Mouse (Mus musculus): ENCODE data around the gene Tmem51. TPM values are rescaled to one million over a fixed set of nuclear protein-coding genes. Genes with fewer than 3 reads are reported as not detected.
"Not testable (repeated sequence)": the region's sequence is repeated elsewhere in the genome, so short reads cannot be mapped to it uniquely, and the experiment has no call there.

Gene Tmem51
- total RNA-seq, 2 experiments from 2014 or later = 3.5 to 4.4 TPM

DNA sequence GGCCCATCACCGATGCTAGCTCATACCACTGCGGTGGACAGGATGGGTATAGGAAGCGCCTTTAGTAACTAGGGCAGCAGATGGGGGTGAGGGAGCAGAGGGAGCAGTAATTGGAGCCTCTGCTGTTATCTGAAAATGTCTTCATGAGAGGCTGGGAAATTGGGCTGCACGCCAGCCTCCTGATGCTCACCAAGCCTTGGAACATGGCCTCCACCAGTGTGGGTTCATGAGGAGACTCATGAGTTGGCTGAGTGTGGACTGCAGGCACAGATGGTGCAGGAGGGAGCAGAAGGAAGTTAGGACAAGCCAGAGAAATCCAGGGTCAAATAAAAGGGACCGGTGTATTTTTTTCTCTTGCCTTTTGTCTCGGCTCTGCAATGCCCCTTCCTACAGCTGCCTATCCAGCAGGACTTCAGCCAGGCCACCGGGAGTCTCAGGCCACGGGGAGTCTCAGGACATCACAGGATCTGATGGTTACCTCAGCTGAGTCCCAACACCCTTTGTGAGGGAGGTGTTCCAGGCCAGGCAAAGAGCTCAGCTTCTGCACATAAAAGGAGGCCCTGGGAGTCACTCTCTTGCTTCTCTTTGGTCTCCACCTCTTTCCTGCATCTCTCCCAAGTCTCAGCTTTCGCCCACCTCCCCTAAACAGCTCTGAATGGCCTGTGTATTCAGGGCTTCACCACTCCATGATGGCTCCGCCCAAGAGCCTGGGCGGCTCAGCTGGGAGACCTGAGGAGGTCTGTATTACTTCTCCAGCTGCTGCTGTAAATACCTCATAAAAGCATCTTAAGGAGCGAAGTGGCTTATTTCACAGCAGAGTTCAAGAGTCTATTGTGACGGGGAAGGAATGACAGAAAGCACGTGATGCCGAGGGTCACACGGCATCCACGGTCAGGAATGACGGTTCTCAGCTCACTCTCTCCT, 23.4 kb downstream of the Tmem51 start:
- DNase-seq (ENCODE audit: low spot score in 2 of 2) = no peak

- DNase-seq (ENCODE audit: low spot score in 2 of 2) = no peak
Observed at GRCm38 (mm10) chr4:142059841-142060193, 24.3 kb downstream of the Tmem51 start.

- DNase-seq (ENCODE audit: low spot score in 2 of 2) = no peak
Observed at GRCm38 (mm10) chr4:142059113-142059840, 24.8 kb downstream of the Tmem51 start.

GRCm38 (mm10) chr4:142057529-142058216, 26.4 kb downstream of the Tmem51 start:
- no peak for DNase-seq (ENCODE audit: low spot score in 2 of 2)

DNA sequence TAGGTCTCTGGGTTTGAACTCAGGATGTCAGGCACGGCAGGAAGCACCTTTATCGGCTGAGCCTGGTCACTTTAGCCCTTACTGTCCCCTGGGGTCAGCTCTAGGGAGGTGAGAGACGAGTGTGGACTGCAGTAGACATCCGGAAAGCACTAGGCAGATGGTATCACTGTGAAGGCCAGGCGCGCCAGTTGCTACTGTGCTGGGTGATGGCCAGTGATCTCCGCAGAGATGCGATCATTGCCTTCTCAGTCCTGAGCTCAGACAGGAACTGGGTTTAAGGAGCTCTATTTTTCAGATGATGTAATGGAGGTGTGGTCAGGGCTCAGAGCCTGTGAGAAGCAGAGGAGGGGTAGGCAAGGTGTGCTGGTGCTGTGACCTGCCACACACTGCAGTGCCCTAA, 28.5 kb downstream of the Tmem51 start:
- no peak for DNase-seq (ENCODE audit: low spot score in 2 of 2)

GRCm38 (mm10) chr4:142054580-142054979, 29.5 kb downstream of the Tmem51 start:
- DNase-seq (ENCODE audit: low spot score in 2 of 2) = no peak

DNA sequence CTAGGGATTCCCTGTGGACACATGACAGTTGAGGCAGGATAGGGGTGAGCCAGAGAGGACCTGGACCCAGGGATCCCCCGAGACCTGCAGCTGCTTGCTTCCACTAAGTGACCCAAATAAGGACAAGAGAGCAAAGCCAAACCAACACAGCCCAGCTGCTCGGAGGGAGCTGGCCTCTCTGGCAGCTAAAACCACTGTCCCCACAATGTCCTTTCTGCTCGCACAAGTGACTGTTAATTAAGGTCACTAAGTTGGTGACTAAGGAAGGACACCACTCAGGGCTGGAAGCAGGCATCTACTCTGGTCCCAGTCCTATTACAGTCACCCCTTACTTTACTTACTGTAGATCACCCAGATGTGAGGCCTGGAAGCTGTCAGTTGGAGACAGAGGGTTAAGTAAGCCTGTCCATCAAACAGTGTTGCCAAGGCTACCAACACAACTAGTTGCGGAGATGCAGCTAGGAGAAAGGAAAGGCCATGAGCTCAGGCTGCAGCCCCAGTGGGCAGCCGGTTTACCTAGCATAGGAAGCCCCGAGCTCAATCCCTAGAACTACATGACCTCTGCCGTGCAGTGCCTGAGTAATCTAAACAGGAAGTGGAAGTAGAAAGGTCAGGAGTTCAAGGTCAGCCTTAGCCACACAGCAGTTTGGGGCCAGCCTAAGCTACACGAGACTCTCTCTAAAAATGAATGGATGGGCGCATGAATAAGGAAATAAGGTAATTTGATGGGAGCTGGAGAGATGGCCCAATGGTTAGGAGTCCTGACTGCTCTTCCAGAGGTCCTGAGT, 30.2 kb downstream of the Tmem51 start:
- DNase-seq (ENCODE audit: low spot score in 2 of 2) = no peak

- no peak for DNase-seq (ENCODE audit: low spot score in 2 of 2)
Observed at GRCm38 (mm10) chr4:142053261-142053660, 30.8 kb downstream of the Tmem51 start.

DNA sequence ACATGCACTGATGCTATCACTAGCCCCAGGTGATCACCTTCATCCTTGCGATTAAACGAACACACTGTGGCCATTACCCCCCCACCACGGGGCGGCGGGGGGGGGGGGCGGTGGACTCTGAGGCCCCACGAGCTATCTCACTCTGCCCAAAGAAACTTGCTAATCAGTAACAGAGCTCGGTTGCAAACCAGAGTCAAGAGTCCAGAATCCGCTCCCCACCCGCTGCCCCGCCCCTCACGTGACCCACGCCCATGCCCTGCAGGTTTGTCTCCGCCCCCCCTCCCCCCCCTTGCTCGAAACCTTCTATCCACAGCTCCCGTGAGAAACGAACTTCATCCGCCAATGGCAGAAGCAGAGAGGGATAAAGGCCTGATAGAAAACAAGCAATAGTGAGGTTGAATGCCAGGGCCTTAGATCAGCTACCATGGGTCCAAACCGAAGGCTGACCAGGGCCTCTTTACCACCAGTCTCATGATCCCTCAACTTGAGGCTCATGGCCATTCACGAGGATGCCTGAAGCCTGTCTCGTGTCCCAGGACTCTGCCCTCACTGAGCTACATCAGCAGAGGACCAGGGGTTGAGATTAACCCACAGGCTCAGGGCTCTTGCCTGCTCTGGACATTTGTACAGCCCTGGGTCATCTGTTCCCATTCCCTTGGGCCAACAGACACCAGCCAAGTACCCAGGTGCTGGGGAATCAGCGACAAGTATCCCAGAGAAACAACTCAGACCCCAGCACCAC, 31.5 kb downstream of the Tmem51 start:
- no peak for DNase-seq (ENCODE audit: low spot score in 2 of 2)

DNA sequence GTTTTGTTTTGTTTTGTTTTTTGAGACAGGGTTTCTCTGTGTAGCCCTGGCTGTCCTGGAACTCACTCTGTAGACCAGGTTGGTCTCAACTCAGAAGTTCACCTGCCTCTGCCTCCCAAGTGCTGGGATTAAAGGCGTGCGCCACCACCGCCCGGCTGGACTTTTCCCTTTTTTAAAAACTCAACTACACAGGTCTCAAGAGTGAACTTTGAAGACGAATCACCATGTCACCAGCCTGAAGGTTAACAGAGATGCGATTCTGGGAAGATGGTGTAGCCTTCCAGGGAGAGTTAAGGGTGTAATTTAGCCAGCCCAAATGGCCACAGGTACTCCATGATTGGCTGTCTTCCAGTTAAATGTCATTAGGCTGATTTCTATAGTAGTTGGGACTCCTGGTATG, 32.2 kb downstream of the Tmem51 start:
- not testable (repeated sequence) for DNase-seq (ENCODE audit: low spot score in 2 of 2)

DNA sequence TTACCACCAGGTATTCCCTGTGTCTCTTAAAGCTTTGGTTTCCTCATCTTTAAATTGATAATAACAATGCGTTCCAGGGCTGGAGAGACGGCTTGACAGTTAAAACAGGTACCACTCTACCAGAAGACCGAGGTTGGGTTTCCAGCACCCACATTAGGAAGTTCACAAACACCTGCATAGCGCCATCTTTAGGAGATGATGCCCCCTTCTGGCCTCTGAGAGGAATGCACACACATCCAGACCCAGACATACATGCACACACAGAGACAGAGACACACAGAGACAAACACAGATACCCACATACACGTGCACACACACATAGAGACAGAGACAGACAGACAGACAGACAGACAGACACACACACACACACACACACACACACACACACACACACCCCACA, 34.1 kb downstream of the Tmem51 start:
- no peak for DNase-seq (ENCODE audit: low spot score in 2 of 2)

GRCm38 (mm10) chr4:142048391-142048790, 35.7 kb downstream of the Tmem51 start:
- no peak for DNase-seq (ENCODE audit: low spot score in 2 of 2)

- no peak for DNase-seq (ENCODE audit: low spot score in 2 of 2)
Observed at GRCm38 (mm10) chr4:142047005-142047404, 37.1 kb downstream of the Tmem51 start.

DNA sequence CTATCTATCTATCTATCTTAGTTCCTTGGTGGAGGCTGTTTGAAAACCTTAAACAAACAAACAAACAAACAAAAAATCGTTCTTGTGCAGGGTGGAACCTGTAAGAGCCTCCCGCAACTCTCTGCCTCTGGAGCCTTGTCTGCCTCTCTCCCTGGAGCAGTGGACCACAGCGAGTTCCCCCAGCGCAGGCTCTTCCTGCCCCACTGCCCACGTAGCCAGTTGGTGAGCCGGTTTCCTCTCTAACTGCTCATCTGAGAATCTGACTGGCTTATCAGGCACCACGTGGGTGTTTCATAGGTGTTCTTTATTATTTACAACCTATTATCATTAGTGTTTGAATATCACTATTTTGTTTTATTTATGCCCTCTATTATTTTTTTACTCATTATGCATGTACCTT, 37.6 kb downstream of the Tmem51 start:
- no peak for DNase-seq (ENCODE audit: low spot score in 2 of 2)

DNA sequence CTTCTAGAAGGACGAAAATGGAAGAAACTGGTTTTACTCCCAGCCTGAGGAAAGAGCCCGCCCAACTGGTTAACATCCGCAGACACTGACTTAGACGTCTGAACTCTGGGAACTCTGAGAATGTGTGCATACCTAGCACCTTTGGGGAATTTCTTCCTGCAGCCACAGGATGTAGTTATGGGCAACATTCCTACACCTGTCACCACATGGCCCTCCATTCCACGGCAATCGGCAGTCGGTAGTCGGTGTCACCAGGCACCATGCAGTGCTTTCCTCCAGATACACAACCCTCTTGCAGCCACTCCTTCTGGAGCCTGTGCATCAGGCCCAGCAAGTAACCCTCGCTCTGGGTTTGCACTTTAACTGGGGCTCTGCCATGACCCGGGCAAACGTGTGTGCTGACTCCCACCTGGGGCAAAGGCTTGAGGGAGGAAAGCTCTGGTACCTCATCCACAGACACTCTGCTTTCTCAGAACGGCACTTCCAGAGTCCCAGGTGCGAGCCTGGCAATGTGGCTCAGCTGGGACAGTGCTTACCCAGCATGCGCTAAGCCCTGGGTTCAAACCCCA, 38.4 kb downstream of the Tmem51 start:
- no peak for DNase-seq (ENCODE audit: low spot score in 2 of 2)

GRCm38 (mm10) chr4:142044452-142044851, 39.7 kb downstream of the Tmem51 start:
- DNase-seq (ENCODE audit: low spot score in 2 of 2) = no peak

GRCm38 (mm10) chr4:142039662-142040353, 44.3 kb downstream of the Tmem51 start:
- no peak for DNase-seq (ENCODE audit: low spot score in 2 of 2)

- DNase-seq (ENCODE audit: low spot score in 2 of 2) = no peak
Observed at GRCm38 (mm10) chr4:142037897-142038296, 46.2 kb downstream of the Tmem51 start.

GRCm38 (mm10) chr4:142028533-142028932, 55.6 kb downstream of the Tmem51 start:
- DNase-seq (ENCODE audit: low spot score in 2 of 2) = no peak
